Mouse (Mus musculus) liver, embryonic 14.5 days (tissue): ENCODE measurements around the gene Anks1. TPM values are rescaled to one million over a fixed set of nuclear protein-coding genes. Genes with fewer than 3 reads are reported as not detected.

Experiments used
- ATAC-seq: fragments of 200-750 bp; cut with Nextera tagmentation; 2 replicates; pipeline ENCODE4 v1.8.0; 2017; ENCODE audit warnings: moderate number of reproducible peaks, mild to moderate bottlenecking, moderate library complexity; ENCODE audit not compliant: insufficient read depth
- DNase-seq, 3 experiments: peaks; one replicate each; pipeline ENCODE4 v3.0.0-alpha.2; 2012 to 2013; ENCODE audit warnings: low read depth in 3 of 3, low spot score in 3 of 3
- H3K27ac ChIP-seq: fragments of 300-500 bp; sonication (generic); 2 replicates; pipeline ENCODE4 v1.5.1; 2014; ENCODE audit warnings: moderate library complexity, mild to moderate bottlenecking, control low read depth, inconsistent platforms
- H3K27me3 ChIP-seq: fragments of 300-500 bp; sonication (generic); 2 replicates; pipeline ENCODE4 v1.6.1; 2014; ENCODE audit warnings: mild to moderate bottlenecking, low read length, moderate library complexity; ENCODE audit not compliant: control insufficient read depth, insufficient read depth
- H3K36me3 ChIP-seq: fragments of 300-500 bp; sonication (generic); replicated peaks from 2 replicates; pipeline ENCODE4 v1.6.1; 2014; ENCODE audit warnings: low read depth; ENCODE audit not compliant: control insufficient read depth, insufficient read depth
- H3K4me1 ChIP-seq, 2 experiments: fragments of 200-500 bp in 1 of 2; fragments of 300-500 bp in 1 of 2; sonication (generic) in 1 of 2; replicated peaks; 2 replicates each; pipeline ENCODE4 v1.6.1; 2012 to 2014; ENCODE audit warnings: antibody characterized with exemption in 1 of 2, inconsistent platforms in 1 of 2, low read length in 1 of 2; ENCODE audit not compliant: control insufficient read depth in 2 of 2, insufficient read depth in 2 of 2
- H3K4me2 ChIP-seq: fragments of 300-500 bp; sonication (generic); 2 replicates; pipeline ENCODE4 v1.6.1; 2014; ENCODE audit warnings: low read depth, mild to moderate bottlenecking, control low read depth, moderate library complexity
- H3K4me3 ChIP-seq, 2 experiments: fragments of 200-500 bp in 1 of 2; fragments of 300-500 bp in 1 of 2; sonication (generic) in 1 of 2; 2 replicates each; pipeline ENCODE4 v1.5.1; 2012 to 2014; ENCODE audit warnings: low read depth in 2 of 2, low read length in 2 of 2, mild to moderate bottlenecking in 2 of 2, control low read depth in 1 of 2, inconsistent platforms in 1 of 2, moderate library complexity in 1 of 2; ENCODE audit not compliant: insufficient read depth in 1 of 2
- H3K9ac ChIP-seq: fragments of 300-500 bp; sonication (generic); replicated peaks from 2 replicates; pipeline ENCODE4 v1.6.1; 2014; ENCODE audit warnings: mild to moderate bottlenecking, control low read depth, moderate library complexity
- H3K9me3 ChIP-seq: fragments of 300-500 bp; sonication (generic); 2 replicates; pipeline ENCODE4 v1.6.1; 2016; ENCODE audit warnings: low read length, mixed read lengths; ENCODE audit not compliant: control insufficient read depth
- CTCF ChIP-seq: IDR thresholded peaks from 2 replicates; pipeline ENCODE4 v1.5.1; 2016; ENCODE audit warnings: antibody characterized with exemption, low read depth, control low read depth
- EP300 ChIP-seq: IDR thresholded peaks from 2 replicates; pipeline ENCODE4 v1.6.1; 2016; ENCODE audit warnings: antibody characterized with exemption, low read depth
- WGBS: fragments of 180-500 bp; shearing (Covaris S2); extraction: QIAGEN DNeasy Blood & Tissue Kit; methylation state at CpG from one replicate; pipeline ENCODE4 v1.1.7; 2014; ENCODE audit not compliant: insufficient replicate concordance; 5-methylcytosine and 5-hydroxymethylcytosine counted together
- polyA plus RNA-seq, 2 experiments: library from polyadenylated mRNA; depleted of rRNA in 1 of 2; stranded (reverse) in 1 of 2; unstranded in 1 of 2; fragments of >200 nt; fragmentation: Nextera tagmentation in 1 of 2; extraction: Ambion mirVana in 1 of 2; gene quantifications; 2 replicates each; pipeline versions ENCODE4 v1.2.1 to v1.2.3; 2012 to 2014

Anks1 gene
- polyA plus RNA-seq, 2 experiments = 2.4 to 5.3 TPM

DNA sequence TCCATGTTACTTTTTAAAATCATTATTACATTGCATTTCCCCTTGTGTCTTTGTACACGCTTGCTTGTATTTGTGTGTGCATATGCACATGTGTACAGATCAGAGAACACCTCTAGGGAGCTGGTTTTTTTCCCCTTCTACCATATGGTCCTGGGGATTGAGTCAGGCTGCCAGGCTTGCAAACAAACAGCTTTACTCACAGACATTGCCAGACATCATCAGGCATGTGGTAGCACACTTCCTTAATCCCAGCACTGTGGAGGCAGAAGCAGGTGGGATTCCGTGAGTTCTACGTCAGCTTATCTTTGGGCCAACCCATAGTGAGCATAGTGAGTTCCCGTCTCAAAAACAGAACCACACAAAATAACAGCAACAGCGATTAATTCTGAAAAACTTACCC is 137.9 kb downstream of the Anks1 start:
- Histone ChIP-seq H3K4me3 (no peak overlapping the region), H3K27me3 (no peaks in the 10 kb centered on the region), H3K4me2 (no peak overlapping the region), H3K9ac (no peak overlapping the region), H3K36me3 (no peaks in the 10 kb centered on the region), H3K9me3 (no peaks in the 10 kb centered on the region), H3K27ac (no peak overlapping the region), H3K4me1 (no peaks in the 10 kb centered on the region)
- ATAC-seq = no peak
- TF ChIP-seq EP300 = no peak
- no peak for TF ChIP-seq CTCF
- no peak for DNase-seq
- 84% methylated on average over 5 of the region's 5 CpGs for WGBS

DNA sequence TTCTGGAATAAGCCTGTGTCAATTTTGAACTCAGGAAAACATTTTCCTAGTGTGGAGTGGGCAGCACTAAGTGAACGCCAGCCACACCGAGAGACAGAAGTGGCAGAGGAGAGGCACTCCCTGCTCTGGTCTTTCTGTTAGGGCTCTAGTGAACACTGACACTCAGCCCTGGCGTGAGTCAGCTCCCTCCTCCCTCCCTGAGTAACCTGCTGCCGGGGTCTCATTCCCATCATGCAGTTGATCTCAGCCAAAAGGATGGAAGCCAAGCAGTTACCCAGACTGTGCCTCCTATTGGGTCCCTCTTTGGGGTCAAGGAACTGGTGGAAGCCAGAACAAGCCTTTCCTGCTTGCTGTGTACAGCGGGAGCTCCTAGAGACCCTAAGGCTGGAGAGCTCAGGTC is 138.4 kb downstream of the Anks1 start:
- no peaks in the 10 kb centered on the region for H3K9me3 ChIP-seq
- DNase-seq (no peak), ATAC-seq (no peak)
- H3K4me2 ChIP-seq = no peak overlapping the region
- H3K9ac ChIP-seq = no peak overlapping the region
- WGBS = 61% methylated on average over 5 of the region's 5 CpGs
- H3K4me3 ChIP-seq = no peak overlapping the region
- H3K36me3 ChIP-seq = no peaks in the 10 kb centered on the region
- no peak overlapping the region for H3K27ac ChIP-seq
- no peaks in the 10 kb centered on the region for H3K27me3 ChIP-seq
- H3K4me1 ChIP-seq = no peaks in the 10 kb centered on the region
- TF ChIP-seq CTCF = no peak
- no peak for TF ChIP-seq EP300

- 44% methylated on average over 4 of the region's 4 CpGs for WGBS
- Histone ChIP-seq H3K36me3 (no peaks in the 10 kb centered on the region), H3K9me3 (no peaks in the 10 kb centered on the region), H3K4me3 (no peak overlapping the region), H3K4me1 (no peaks in the 10 kb centered on the region), H3K9ac (no peak overlapping the region), H3K27ac (no peak overlapping the region), H3K4me2 (no peak overlapping the region), H3K27me3 (no peaks in the 10 kb centered on the region)
- DNase-seq = peak in 2 of 3 experiments; percentile 9 to 11
- ATAC-seq = no peak
- TF ChIP-seq CTCF = peak; percentile 81
- TF ChIP-seq EP300 = no peak
These were observed 139.3 kb downstream of the Anks1 start for GRCm38 (mm10) chr17:28048425-28048824.

DNA sequence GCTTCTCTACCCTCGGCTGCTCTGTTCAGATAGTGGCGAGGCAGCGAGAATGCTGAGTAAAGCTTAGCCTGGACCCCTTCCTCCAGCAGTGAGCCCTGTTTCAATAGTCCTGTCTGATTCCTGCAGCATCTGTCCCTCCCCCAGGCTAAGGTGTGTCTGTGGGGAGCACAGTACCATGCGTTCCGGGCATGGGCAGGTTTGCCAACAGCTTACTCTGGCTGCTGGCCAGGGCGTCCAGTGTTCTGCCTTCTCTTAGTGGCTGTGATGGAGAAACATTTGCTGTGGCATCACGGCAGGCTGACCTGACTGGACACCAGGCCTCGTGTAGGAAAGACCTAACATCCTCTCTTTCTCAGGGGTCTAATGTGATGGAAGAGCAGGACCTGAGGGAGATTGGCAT is 141.1 kb downstream of the Anks1 start:
- no peak for TF ChIP-seq EP300
- TF ChIP-seq CTCF = no peak
- Histone ChIP-seq H3K9ac (no peak overlapping the region), H3K27me3 (no peaks in the 10 kb centered on the region), H3K27ac (no peak overlapping the region), H3K4me1 (no peaks in the 10 kb centered on the region), H3K4me3 (no peak overlapping the region), H3K36me3 (no peaks in the 10 kb centered on the region), H3K4me2 (no peak overlapping the region), H3K9me3 (no peaks in the 10 kb centered on the region)
- 72% methylated on average over 8 of the region's 8 CpGs for WGBS
- DNase-seq (no peak), ATAC-seq (no peak)

GRCm38 (mm10) chr17:28052293-28052863 is 143.3 kb downstream of the Anks1 start:
- no peak overlapping the region for H3K27ac ChIP-seq
- 77% methylated on average over 21 of the region's 21 CpGs for WGBS
- H3K9ac ChIP-seq = no peak overlapping the region
- DNase-seq (no peak), ATAC-seq (no peak)
- H3K9me3 ChIP-seq = no peaks in the 10 kb centered on the region
- H3K4me3 ChIP-seq = no peak overlapping the region
- no peaks in the 10 kb centered on the region for H3K4me1 ChIP-seq
- H3K27me3 ChIP-seq = no peaks in the 10 kb centered on the region
- no peak for TF ChIP-seq EP300
- no peak overlapping the region for H3K4me2 ChIP-seq
- no peaks in the 10 kb centered on the region for H3K36me3 ChIP-seq
